Mouse (Mus musculus): ENCODE measurements around the gene Tmed10.

GRCm38 (mm10) chr12:85341131-85341530 is 33.5 kb downstream of the Tmed10 start:
- TF ChIP-seq BHLHE40 (IDR thresholded peaks at IDR 0.05; ENCODE audit: low read depth, low read length) (no peak), USF2 (conservative IDR thresholded peaks at IDR 0.05; ENCODE audit: low read depth, low read length) (no peak), NRF1 (IDR thresholded peaks at IDR 0.05; ENCODE audit: low read depth, low read length) (no peak), CTCF (conservative IDR thresholded peaks at IDR 0.05 in 1 of 2, IDR thresholded peaks at IDR 0.05 in 1 of 2; ENCODE audit: low read depth in 2 of 2, low read length in 2 of 2) (peak; percentile 24 to 77; a peak in 2 of 4 replicates), UBTF (IDR thresholded peaks at IDR 0.05; ENCODE audit: low read depth, low read length) (no peak), POLR2A (IDR thresholded peaks at IDR 0.05; ENCODE audit: low read depth, low read length) (no peak), HCFC1 (IDR thresholded peaks at IDR 0.05; ENCODE audit: low read depth, low read length) (no peak), TCF12 (IDR thresholded peaks at IDR 0.05; ENCODE audit: low read depth, low read length) (no peak), KAT2A (IDR thresholded peaks at IDR 0.05; ENCODE audit: insufficient replicate concordance, low read length) (no peak), TBP (conservative IDR thresholded peaks at IDR 0.05; ENCODE audit: low read depth, low read length) (no peak)

All from CH12.LX (cell line).